Mouse (Mus musculus) testis, postnatal 14 days (tissue): ENCODE results near the gene Primpol.

Experiments
- DNase-seq: peaks from one replicate; pipeline ENCODE4 v3.0.0; 2021; ENCODE audit warnings: low spot score

Primpol gene

GRCm38 (mm10) chr8:46559428-46559827 is 57.6 kb downstream of the Primpol start:
- no peak for DNase-seq

GRCm38 (mm10) chr8:46552441-46552765 is 64.6 kb downstream of the Primpol start:
- peak; percentile 20 for DNase-seq

GRCm38 (mm10) chr8:46551615-46552440 is 65.2 kb downstream of the Primpol start, which contains the start of gene Cenpu:
Gene Cenpu, plus strand, starts transcription at chr8:46552028.
- peak; percentile 99 for DNase-seq

- DNase-seq: no peak
Measured at GRCm38 (mm10) chr8:46551029-46551428, 66.0 kb downstream of the Primpol start.

- DNase-seq: no peak
Measured at GRCm38 (mm10) chr8:46550058-46550457, 67.0 kb downstream of the Primpol start.

- no peak for DNase-seq
Measured at GRCm38 (mm10) chr8:46547245-46547644, 69.8 kb downstream of the Primpol start.

GRCm38 (mm10) chr8:46546431-46547176 is 70.4 kb downstream of the Primpol start:
- DNase-seq: no peak

- no peak for DNase-seq
Measured at GRCm38 (mm10) chr8:46545854-46546253, 71.2 kb downstream of the Primpol start.

- no peak for DNase-seq
Measured at GRCm38 (mm10) chr8:46543662-46544061, 73.3 kb downstream of the Primpol start.

- no peak for DNase-seq
Measured at GRCm38 (mm10) chr8:46543191-46543590, 73.8 kb downstream of the Primpol start.

GRCm38 (mm10) chr8:46539701-46540100 is 77.3 kb downstream of the Primpol start:
- DNase-seq: no peak

- DNase-seq: no peak
Measured at GRCm38 (mm10) chr8:46533926-46534325, 83.1 kb downstream of the Primpol start.

GRCm38 (mm10) chr8:46530541-46530940 is 86.5 kb downstream of the Primpol start:
- no peak for DNase-seq

- DNase-seq: no peak
Measured at GRCm38 (mm10) chr8:46529508-46529907, 87.5 kb downstream of the Primpol start.

GRCm38 (mm10) chr8:46526821-46527220 is 90.2 kb downstream of the Primpol start:
- no peak for DNase-seq

GRCm38 (mm10) chr8:46526098-46526497 is 90.9 kb downstream of the Primpol start:
- no peak for DNase-seq
